Mouse (Mus musculus) MEL (cell line): Measurements from ENCODE around the gene Fblim1. TPM values are rescaled to one million over a fixed set of nuclear protein-coding genes. Genes with fewer than 3 reads are reported as not detected.

Experiments used
- DNase-seq: peaks from one replicate; pipeline ENCODE4 v3.0.0; 2011; ENCODE audit warnings: low read depth, low spot score
- H3K27ac ChIP-seq: 2 replicates; pipeline ENCODE4 v1.5.1; 2012; ENCODE audit warnings: low read depth, mild to moderate bottlenecking, control low read depth, low read length, moderate library complexity; ENCODE audit not compliant: control insufficient read depth
- H3K27me3 ChIP-seq, 2 experiments: fragments of 150-350 bp in 1 of 2; sonication (generic) in 1 of 2; 2 replicates each; pipeline ENCODE4 v1.6.1; 2012; ENCODE audit warnings: low read length in 2 of 2, mild to moderate bottlenecking in 2 of 2, improper control_type of control experiment in 1 of 2, moderate library complexity in 1 of 2; ENCODE audit not compliant: insufficient read depth in 2 of 2, control insufficient read depth in 1 of 2
- H3K36me3 ChIP-seq, 2 experiments: 2 replicates each; pipeline ENCODE4 v1.6.1; 2012 to 2014; ENCODE audit warnings: low read length in 2 of 2, improper control_type of control experiment in 1 of 2, inconsistent platforms in 1 of 2, mild to moderate bottlenecking in 1 of 2; ENCODE audit not compliant: insufficient read depth in 2 of 2, control insufficient read depth in 1 of 2
- H3K4me1 ChIP-seq, 2 experiments: fragments of 150-350 bp in 1 of 2; sonication (generic) in 1 of 2; 2 replicates each; pipeline ENCODE4 v1.6.1; 2012; ENCODE audit warnings: low read length in 2 of 2, improper control_type of control experiment in 1 of 2, mild to moderate bottlenecking in 1 of 2; ENCODE audit not compliant: insufficient read depth in 2 of 2, control insufficient read depth in 1 of 2
- H3K4me3 ChIP-seq, 2 experiments: fragments of 150-350 bp in 1 of 2; sonication (generic) in 1 of 2; 2 replicates each; pipeline ENCODE4 v1.5.1; 2012; ENCODE audit warnings: low read depth in 2 of 2, low read length in 2 of 2, mild to moderate bottlenecking in 2 of 2, moderate library complexity in 2 of 2, control low read depth in 1 of 2, improper control_type of control experiment in 1 of 2; ENCODE audit not compliant: control insufficient read depth in 1 of 2, insufficient read depth in 1 of 2
- H3K79me2 ChIP-seq: 2 replicates; pipeline ENCODE4 v1.6.1; 2012; ENCODE audit warnings: mild to moderate bottlenecking, low read length, moderate library complexity; ENCODE audit not compliant: control insufficient read depth, poor library complexity, insufficient read depth
- H3K9ac ChIP-seq: 2 replicates; pipeline ENCODE4 v1.6.1; 2012; ENCODE audit warnings: low read depth, mild to moderate bottlenecking, control low read depth, low read length, moderate library complexity; ENCODE audit not compliant: control insufficient read depth, poor library complexity, severe bottlenecking
- H3K9me3 ChIP-seq: fragments of 150-350 bp; sonication (generic); replicated peaks from 2 replicates; pipeline ENCODE4 v1.6.1; 2012; ENCODE audit warnings: mild to moderate bottlenecking, low read length, improper control_type of control experiment, moderate library complexity; ENCODE audit not compliant: insufficient read depth
- BHLHE40 ChIP-seq: IDR thresholded peaks from 2 replicates; pipeline ENCODE4 v1.6.1; 2012; ENCODE audit warnings: low read depth, mild to moderate bottlenecking, inconsistent platforms, low read length, improper control_type of control experiment, borderline replicate concordance
- CHD1 ChIP-seq: IDR thresholded peaks from 2 replicates; pipeline ENCODE4 v1.6.1; 2012; ENCODE audit warnings: low read depth, mild to moderate bottlenecking, inconsistent platforms, low read length, improper control_type of control experiment
- CHD2 ChIP-seq: IDR thresholded peaks from 2 replicates; pipeline ENCODE4 v1.6.1; 2011; ENCODE audit warnings: low read length, improper control_type of control experiment
- CTCF ChIP-seq, 3 experiments: IDR thresholded peaks in 2 of 3; conservative IDR thresholded peaks in 1 of 3; 2 replicates each; pipeline ENCODE4 v1.5.1; 2011 to 2012; ENCODE audit warnings: low read length in 3 of 3, low read depth in 2 of 3, mild to moderate bottlenecking in 2 of 3, improper control_type of control experiment in 1 of 3, inconsistent platforms in 1 of 3, mixed read lengths in 1 of 3, moderate library complexity in 1 of 3; ENCODE audit not compliant: control insufficient read depth in 1 of 3, insufficient read depth in 1 of 3, poor library complexity in 1 of 3, severe bottlenecking in 1 of 3
- ELF1 ChIP-seq: IDR thresholded peaks from 2 replicates; pipeline ENCODE4 v1.6.1; 2014; ENCODE audit warnings: low read depth, mild to moderate bottlenecking, inconsistent platforms, low read length, improper control_type of control experiment, moderate library complexity
- ETS1 ChIP-seq: IDR thresholded peaks from 2 replicates; pipeline ENCODE4 v1.6.1; 2012; ENCODE audit warnings: low read depth, mild to moderate bottlenecking, inconsistent platforms, low read length, improper control_type of control experiment, moderate library complexity
- GABPA ChIP-seq: IDR thresholded peaks from 2 replicates; pipeline ENCODE4 v1.6.1; 2012; ENCODE audit warnings: low read depth, mild to moderate bottlenecking, inconsistent platforms, low read length, improper control_type of control experiment, moderate library complexity
- HCFC1 ChIP-seq: IDR thresholded peaks from 2 replicates; pipeline ENCODE4 v1.6.1; 2012; ENCODE audit warnings: low read depth, mild to moderate bottlenecking, inconsistent platforms, low read length, improper control_type of control experiment, moderate library complexity
- KAT2A ChIP-seq: conservative IDR thresholded peaks from 2 replicates; pipeline ENCODE4 v1.6.1; 2012; ENCODE audit warnings: low read depth, low read length, improper control_type of control experiment, inconsistent platforms
- MAFK ChIP-seq: IDR thresholded peaks from 2 replicates; pipeline ENCODE4 v1.6.1; 2011; ENCODE audit warnings: low read depth, mild to moderate bottlenecking, low read length, improper control_type of control experiment, borderline replicate concordance
- MAX ChIP-seq: IDR thresholded peaks from 2 replicates; pipeline ENCODE4 v1.6.1; 2011; ENCODE audit warnings: low read length, improper control_type of control experiment
- MAZ ChIP-seq: IDR thresholded peaks from 2 replicates; pipeline ENCODE4 v1.6.1; 2012; ENCODE audit warnings: low read depth, mild to moderate bottlenecking, inconsistent platforms, low read length, improper control_type of control experiment
- MEF2A ChIP-seq: IDR thresholded peaks from 2 replicates; pipeline ENCODE4 v1.6.1; 2014; ENCODE audit warnings: low read depth, mild to moderate bottlenecking, inconsistent platforms, low read length, improper control_type of control experiment; ENCODE audit not compliant: poor library complexity, insufficient replicate concordance, severe bottlenecking; ENCODE audit errors: extremely low read depth
- MXI1 ChIP-seq: IDR thresholded peaks from 2 replicates; pipeline ENCODE4 v1.6.1; 2011; ENCODE audit warnings: mild to moderate bottlenecking, low read depth, low read length, improper control_type of control experiment
- MYB ChIP-seq: IDR thresholded peaks from 2 replicates; pipeline ENCODE4 v1.6.1; 2011; ENCODE audit warnings: mild to moderate bottlenecking, low read depth, low read length, improper control_type of control experiment
- MYC ChIP-seq: IDR thresholded peaks from 2 replicates; pipeline ENCODE4 v1.6.1; 2011; ENCODE audit warnings: low read depth, mild to moderate bottlenecking, low read length, improper control_type of control experiment, moderate library complexity
- NRF1 ChIP-seq: IDR thresholded peaks from 2 replicates; pipeline ENCODE4 v1.6.1; 2014; ENCODE audit warnings: low read depth, mild to moderate bottlenecking, inconsistent platforms, low read length, improper control_type of control experiment, moderate library complexity; ENCODE audit not compliant: poor library complexity, insufficient read depth, severe bottlenecking
- POLR2A ChIP-seq, 2 experiments: IDR thresholded peaks; 2 replicates each; pipeline ENCODE4 v1.6.1; 2011 to 2012; ENCODE audit warnings: low read length in 2 of 2, mild to moderate bottlenecking in 2 of 2, control low read depth in 1 of 2, improper control_type of control experiment in 1 of 2, low read depth in 1 of 2, moderate library complexity in 1 of 2; ENCODE audit not compliant: control insufficient read depth in 1 of 2, insufficient read depth in 1 of 2, poor library complexity in 1 of 2
- POLR2AphosphoS2 ChIP-seq: IDR thresholded peaks from 2 replicates; pipeline ENCODE4 v1.6.1; 2011; ENCODE audit warnings: low read length, improper control_type of control experiment
- POLR2AphosphoS5 ChIP-seq: IDR thresholded peaks from 2 replicates; pipeline ENCODE4 v1.6.1; 2012; ENCODE audit warnings: low read depth, borderline replicate concordance, mild to moderate bottlenecking, inconsistent platforms, low read length, moderate library complexity, mixed read lengths
- RAD21 ChIP-seq: IDR thresholded peaks from 2 replicates; pipeline ENCODE4 v1.6.1; 2011; ENCODE audit warnings: mild to moderate bottlenecking, low read depth, low read length, improper control_type of control experiment
- RCOR1 ChIP-seq: IDR thresholded peaks from 2 replicates; pipeline ENCODE4 v1.6.1; 2012; ENCODE audit warnings: low read depth, mild to moderate bottlenecking, inconsistent platforms, low read length, improper control_type of control experiment
- SIN3A ChIP-seq: IDR thresholded peaks from 2 replicates; pipeline ENCODE4 v1.6.1; 2012; ENCODE audit warnings: low read length, improper control_type of control experiment, inconsistent platforms
- SMC3 ChIP-seq: IDR thresholded peaks from 2 replicates; pipeline ENCODE4 v1.6.1; 2011; ENCODE audit warnings: low read depth, low read length, improper control_type of control experiment
- TBP ChIP-seq: IDR thresholded peaks from 2 replicates; pipeline ENCODE4 v1.8.0; 2011; ENCODE audit warnings: low read depth, low read length, improper control_type of control experiment
- TCF12 ChIP-seq: IDR thresholded peaks from 2 replicates; pipeline ENCODE4 v1.6.1; 2014; ENCODE audit warnings: low read depth, mild to moderate bottlenecking, inconsistent platforms, low read length, improper control_type of control experiment, moderate library complexity
- USF1 ChIP-seq: IDR thresholded peaks from 2 replicates; pipeline ENCODE4 v1.6.1; 2014; ENCODE audit warnings: low read depth, mild to moderate bottlenecking, inconsistent platforms, low read length, improper control_type of control experiment, moderate library complexity
- ZMIZ1 ChIP-seq: IDR thresholded peaks from 2 replicates; pipeline ENCODE4 v1.6.1; 2012; ENCODE audit warnings: low read depth, mild to moderate bottlenecking, inconsistent platforms, low read length, improper control_type of control experiment, moderate library complexity
- polyA plus RNA-seq, 2 experiments: library from polyadenylated mRNA; stranded (reverse) in 1 of 2; unstranded in 1 of 2; fragments of >175 nt in 1 of 2; fragments of >200 nt in 1 of 2; gene quantifications; 2 replicates each; pipeline versions ENCODE4 v1.2.1 to v1.2.4; 2012; ENCODE audit warnings: low replicate concordance in 2 of 2, low read depth in 1 of 2; ENCODE audit not compliant: insufficient read length in 2 of 2, insufficient read depth in 1 of 2, missing spikeins in 1 of 2
- total RNA-seq: library from RNA; depleted of rRNA; stranded (reverse); fragments of 300-350 nt; gene quantifications from 2 replicates; pipeline ENCODE4 v1.2.3, GENCODE M21; 2012

The Fblim1 gene
- total and polyA plus RNA-seq, 3 experiments = not detected

- TF ChIP-seq SMC3 = no peak
- TF ChIP-seq MYB = no peak
- no peak for TF ChIP-seq KAT2A
These were observed 60.1 kb downstream of the Fblim1 start (continued) for GRCm38 (mm10) chr4:141545743-141546333.

- H3K27ac ChIP-seq = peak overlapping the region; percentile 91
- peak overlapping the region; percentile 95 for H3K9ac ChIP-seq
- H3K4me3 ChIP-seq = peak overlapping the region; percentile 88 to 93
- H3K9me3 ChIP-seq = no peaks in the 10 kb centered on the region
- peak; percentile 58 for DNase-seq
- peaks cover 2 to 21% of the 10 kb centered on the region in 2 experiments for H3K4me1 ChIP-seq
- no peaks in the 10 kb centered on the region for H3K27me3 ChIP-seq
- H3K36me3 ChIP-seq = peaks cover 0 to 24% of the 10 kb centered on the region in 2 experiments; a peak in 2 of 4 replicates
- peaks cover 14% of the 10 kb centered on the region for H3K79me2 ChIP-seq
- TF ChIP-seq CTCF (IDR thresholded peaks at IDR 0.05 in 2 of 3, conservative IDR thresholded peaks at IDR 0.05 in 1 of 3; ENCODE audit: control insufficient read depth in 1 of 3, insufficient read depth in 1 of 3, low read depth in 2 of 3, low read length in 3 of 3, poor library complexity in 1 of 3, severe bottlenecking in 1 of 3) (no peak), ETS1 (peak; percentile 5; the same call in 1 of the 2 replicates), MXI1 (no peak; the same call in 1 of the 2 replicates), SIN3A (peak; percentile 2; the same call in 1 of the 2 replicates), CHD2 (no peak), MEF2A (no peak), POLR2AphosphoS2 (no peak), MYC (no peak), TBP (no peak), CHD1 (no peak), USF1 (no peak), ELF1 (no peak), POLR2A (IDR thresholded peaks at IDR 0.05; ENCODE audit: control insufficient read depth in 1 of 2, insufficient read depth in 1 of 2, low read depth in 1 of 2, low read length in 2 of 2, poor library complexity in 1 of 2) (peak; percentile 25 to 53; a peak in 2 of 4 replicates)
These were observed 60.7 kb downstream of the Fblim1 start for GRCm38 (mm10) chr4:141545071-141545742.

- peak; percentile 59 for DNase-seq
- Histone ChIP-seq H3K36me3 (peaks cover 0 to 26% of the 10 kb centered on the region in 2 experiments; a peak in 2 of 4 replicates), H3K9me3 (no peaks in the 10 kb centered on the region), H3K27me3 (no peaks in the 10 kb centered on the region), H3K9ac (peak overlapping the region; percentile 95), H3K79me2 (peaks cover 14% of the 10 kb centered on the region), H3K4me1 (peaks cover 3 to 23% of the 10 kb centered on the region in 2 experiments), H3K4me3 (peak overlapping the region; percentile 39 to 88), H3K27ac (0 out of 2 replicates have a peak overlapping the region, but pooled peaks have one; percentile 20)
- TF ChIP-seq HCFC1 (no peak), NRF1 (no peak), TBP (no peak), RCOR1 (no peak), GABPA (no peak), POLR2AphosphoS5 (no peak), SMC3 (no peak), TCF12 (no peak), MAFK (no peak), ZMIZ1 (no peak), MAZ (peak; percentile 56; the same call in 1 of the 2 replicates), MEF2A (no peak), RAD21 (no peak), BHLHE40 (no peak), MYB (no peak), SIN3A (peak; percentile 52), MAX (peak; percentile 11; the same call in 1 of the 2 replicates)
These were observed 61.4 kb downstream of the Fblim1 start for GRCm38 (mm10) chr4:141544536-141544935.
